Mouse (Mus musculus): Measurements from ENCODE around the gene Fgr. TPM values are rescaled to one million over a fixed set of nuclear protein-coding genes. Genes with fewer than 3 reads are reported as not detected.
A peak's percentile ranks its signal among the peaks of the same experiment; 100 is the strongest.

The Fgr gene
- total RNA-seq, 1 experiment from 2014 or later: 5.2 TPM

- ATAC-seq (replicated peaks in 1 of 2; ENCODE audit: insufficient read depth in 1 of 2, low FRiP score in 2 of 2, low TSS enrichment in 1 of 2, low read depth in 1 of 2, poor library complexity in 2 of 2, severe bottlenecking in 2 of 2): no peak
These were observed 48.3 kb downstream of the Fgr start for GRCm38 (mm10) chr4:133022217-133022616.

- no peak for ATAC-seq (replicated peaks in 1 of 2; ENCODE audit: insufficient read depth in 1 of 2, low FRiP score in 2 of 2, low TSS enrichment in 1 of 2, low read depth in 1 of 2, poor library complexity in 2 of 2, severe bottlenecking in 2 of 2)
These were observed 49.2 kb downstream of the Fgr start for GRCm38 (mm10) chr4:133022954-133023635.

GRCm38 (mm10) chr4:133023636-133024035 lies 49.7 kb downstream of the Fgr start:
- no peak for ATAC-seq (replicated peaks in 1 of 2; ENCODE audit: insufficient read depth in 1 of 2, low FRiP score in 2 of 2, low TSS enrichment in 1 of 2, low read depth in 1 of 2, poor library complexity in 2 of 2, severe bottlenecking in 2 of 2)

- no peak for ATAC-seq (replicated peaks in 1 of 2; ENCODE audit: insufficient read depth in 1 of 2, low FRiP score in 2 of 2, low TSS enrichment in 1 of 2, low read depth in 1 of 2, poor library complexity in 2 of 2, severe bottlenecking in 2 of 2)
These were observed 50.5 kb downstream of the Fgr start for GRCm38 (mm10) chr4:133024404-133024803.

- ATAC-seq (replicated peaks in 1 of 2; ENCODE audit: insufficient read depth in 1 of 2, low FRiP score in 2 of 2, low TSS enrichment in 1 of 2, low read depth in 1 of 2, poor library complexity in 2 of 2, severe bottlenecking in 2 of 2): no peak
These were observed 51.2 kb downstream of the Fgr start for GRCm38 (mm10) chr4:133024969-133025685.

GRCm38 (mm10) chr4:133026272-133026671 lies 52.4 kb downstream of the Fgr start:
- no peak for ATAC-seq (replicated peaks in 1 of 2; ENCODE audit: insufficient read depth in 1 of 2, low FRiP score in 2 of 2, low TSS enrichment in 1 of 2, low read depth in 1 of 2, poor library complexity in 2 of 2, severe bottlenecking in 2 of 2)

- ATAC-seq (replicated peaks in 1 of 2; ENCODE audit: insufficient read depth in 1 of 2, low FRiP score in 2 of 2, low TSS enrichment in 1 of 2, low read depth in 1 of 2, poor library complexity in 2 of 2, severe bottlenecking in 2 of 2): peak; percentile 33; a peak in 1 of 4 replicates
These were observed 53.0 kb downstream of the Fgr start for GRCm38 (mm10) chr4:133026826-133027375.

- ATAC-seq (replicated peaks in 1 of 2; ENCODE audit: insufficient read depth in 1 of 2, low FRiP score in 2 of 2, low TSS enrichment in 1 of 2, low read depth in 1 of 2, poor library complexity in 2 of 2, severe bottlenecking in 2 of 2): no peak
These were observed 53.8 kb downstream of the Fgr start for GRCm38 (mm10) chr4:133027721-133028120.

GRCm38 (mm10) chr4:133028193-133028592 lies 54.3 kb downstream of the Fgr start:
- no peak; a peak in 1 of 4 replicates for ATAC-seq (replicated peaks in 1 of 2; ENCODE audit: insufficient read depth in 1 of 2, low FRiP score in 2 of 2, low TSS enrichment in 1 of 2, low read depth in 1 of 2, poor library complexity in 2 of 2, severe bottlenecking in 2 of 2)

GRCm38 (mm10) chr4:133028875-133029274 lies 55.0 kb downstream of the Fgr start:
- no peak for ATAC-seq (replicated peaks in 1 of 2; ENCODE audit: insufficient read depth in 1 of 2, low FRiP score in 2 of 2, low TSS enrichment in 1 of 2, low read depth in 1 of 2, poor library complexity in 2 of 2, severe bottlenecking in 2 of 2)

GRCm38 (mm10) chr4:133032410-133033095 lies 58.7 kb downstream of the Fgr start:
- no peak for ATAC-seq (replicated peaks in 1 of 2; ENCODE audit: insufficient read depth in 1 of 2, low FRiP score in 2 of 2, low TSS enrichment in 1 of 2, low read depth in 1 of 2, poor library complexity in 2 of 2, severe bottlenecking in 2 of 2)

- no peak for ATAC-seq (replicated peaks in 1 of 2; ENCODE audit: insufficient read depth in 1 of 2, low FRiP score in 2 of 2, low TSS enrichment in 1 of 2, low read depth in 1 of 2, poor library complexity in 2 of 2, severe bottlenecking in 2 of 2)
These were observed 60.6 kb downstream of the Fgr start for GRCm38 (mm10) chr4:133034478-133034877.

GRCm38 (mm10) chr4:133035446-133035845 lies 61.6 kb downstream of the Fgr start:
- ATAC-seq (replicated peaks in 1 of 2; ENCODE audit: insufficient read depth in 1 of 2, low FRiP score in 2 of 2, low TSS enrichment in 1 of 2, low read depth in 1 of 2, poor library complexity in 2 of 2, severe bottlenecking in 2 of 2): no peak

- no peak for ATAC-seq (replicated peaks in 1 of 2; ENCODE audit: insufficient read depth in 1 of 2, low FRiP score in 2 of 2, low TSS enrichment in 1 of 2, low read depth in 1 of 2, poor library complexity in 2 of 2, severe bottlenecking in 2 of 2)
These were observed 62.1 kb downstream of the Fgr start for GRCm38 (mm10) chr4:133035946-133036345.

- no peak for ATAC-seq (replicated peaks in 1 of 2; ENCODE audit: insufficient read depth in 1 of 2, low FRiP score in 2 of 2, low TSS enrichment in 1 of 2, low read depth in 1 of 2, poor library complexity in 2 of 2, severe bottlenecking in 2 of 2)
These were observed 63.4 kb downstream of the Fgr start for GRCm38 (mm10) chr4:133037293-133037692.

GRCm38 (mm10) chr4:133037798-133038197 lies 63.9 kb downstream of the Fgr start:
- ATAC-seq (replicated peaks in 1 of 2; ENCODE audit: insufficient read depth in 1 of 2, low FRiP score in 2 of 2, low TSS enrichment in 1 of 2, low read depth in 1 of 2, poor library complexity in 2 of 2, severe bottlenecking in 2 of 2): no peak

- ATAC-seq (replicated peaks in 1 of 2; ENCODE audit: insufficient read depth in 1 of 2, low FRiP score in 2 of 2, low TSS enrichment in 1 of 2, low read depth in 1 of 2, poor library complexity in 2 of 2, severe bottlenecking in 2 of 2): 0 out of 4 replicates have a peak, but pooled peaks of 1 of the 2 experiments have one; percentile 23
These were observed 64.7 kb downstream of the Fgr start for GRCm38 (mm10) chr4:133038521-133039115.

Data from hematopoietic stem cell, adult 5-6 weeks (primary cell).